Mouse (Mus musculus) neutrophil, adult 5-6 weeks (primary cell): Measurements from ENCODE around the gene Rnf214. TPM values are rescaled to one million over a fixed set of nuclear protein-coding genes. Genes with fewer than 3 reads are reported as not detected.

Source experiments
- ATAC-seq: fragments of 151-379, 151-347 bp; 2 replicates; pipeline ENCODE4 v1.8.0; 2017; ENCODE audit warnings: mild to moderate bottlenecking, moderate TSS enrichment; ENCODE audit not compliant: insufficient number of reproducible peaks, poor library complexity, low FRiP score, severe bottlenecking; ENCODE audit errors: extremely low read depth
- total RNA-seq: library from RNA; stranded (forward); fragments of 200-1000 nt; gene quantifications from 2 replicates; pipeline ENCODE4 v1.2.3, GENCODE M21; 2017

Rnf214 gene
- total RNA-seq, 1 experiment from 2014 or later = 48.1 TPM

DNA sequence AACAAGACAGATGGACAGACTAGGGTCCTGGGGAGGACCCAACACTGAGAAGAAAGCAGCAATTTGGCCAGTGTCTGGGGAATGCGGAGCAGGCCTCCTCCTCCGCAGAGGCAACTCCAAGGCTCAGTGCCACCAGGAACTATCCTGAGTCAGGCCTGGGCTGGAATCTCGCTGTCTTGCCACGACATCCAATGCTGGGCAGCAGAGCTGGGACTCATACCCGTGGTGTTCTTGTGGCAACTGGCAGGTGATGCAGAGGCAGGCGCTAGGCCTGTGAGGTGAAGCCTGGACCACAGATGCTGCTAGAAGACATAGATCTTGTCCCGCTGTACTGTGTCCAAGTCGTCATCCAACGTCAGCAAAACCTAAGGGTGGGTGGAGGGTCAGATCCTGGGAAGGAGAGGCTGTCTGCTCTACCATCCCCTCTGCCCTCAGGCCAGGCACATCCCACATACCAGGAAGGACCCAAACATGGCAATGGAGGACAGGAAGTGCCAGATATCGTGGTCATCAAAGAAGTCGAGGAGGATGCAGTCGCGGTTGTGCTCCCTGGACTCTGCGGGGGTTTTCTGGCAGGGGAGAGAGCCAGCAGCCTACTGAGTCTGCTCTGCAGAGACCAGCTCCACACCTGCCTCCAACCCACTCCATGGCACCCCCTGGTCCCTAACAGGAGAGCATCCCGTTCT, 32.4 kb upstream of the Rnf214 start:
- ATAC-seq = no peak

DNA sequence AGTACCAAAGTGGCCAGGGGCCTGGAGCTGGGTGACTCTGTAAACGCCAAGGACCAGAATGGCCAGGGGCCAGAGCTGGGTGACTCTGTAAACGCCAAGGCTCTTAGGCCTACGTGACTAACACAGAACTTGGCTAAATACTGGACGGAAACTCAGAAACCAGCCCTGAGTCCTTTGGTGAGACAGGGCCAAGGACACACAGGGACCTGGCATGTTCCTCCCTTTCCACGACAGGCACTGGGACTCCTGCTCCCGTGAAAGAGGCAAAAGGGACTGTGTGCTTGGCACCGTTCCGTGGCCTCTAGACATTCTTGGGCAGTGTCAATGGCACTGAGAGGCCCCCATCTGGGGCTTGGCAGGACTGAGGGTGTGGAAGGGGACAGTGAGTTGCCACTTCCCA, 31.4 kb upstream of the Rnf214 start:
- no peak for ATAC-seq

DNA sequence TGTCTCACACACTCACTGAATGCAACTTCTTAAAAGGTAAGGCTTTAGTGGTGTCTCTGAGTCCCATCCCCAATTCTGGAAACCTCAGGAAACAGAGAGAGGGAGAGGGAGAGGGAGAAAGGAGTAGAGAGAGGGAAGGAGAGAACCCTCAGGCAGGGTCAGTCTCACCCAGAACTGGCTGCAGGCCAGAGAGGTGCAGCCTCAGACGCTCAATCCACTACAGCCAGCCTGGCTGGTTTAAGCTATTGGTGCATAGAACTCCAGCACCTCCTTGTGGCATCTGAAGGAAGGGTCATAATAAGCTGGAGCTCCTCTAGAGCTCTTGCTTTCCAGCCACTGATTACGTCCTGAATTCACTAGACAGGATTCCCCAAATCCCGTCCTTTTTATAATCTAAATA, 30.2 kb upstream of the Rnf214 start:
- peak; percentile 45; the same call in 1 of the 2 replicates for ATAC-seq

- ATAC-seq = no peak
These were observed 29.0 kb upstream of the Rnf214 start, which contains the start of gene Tagln for GRCm38 (mm10) chr9:45935628-45936210. Gene Tagln, minus strand, starts transcription at chr9:45936058.

DNA sequence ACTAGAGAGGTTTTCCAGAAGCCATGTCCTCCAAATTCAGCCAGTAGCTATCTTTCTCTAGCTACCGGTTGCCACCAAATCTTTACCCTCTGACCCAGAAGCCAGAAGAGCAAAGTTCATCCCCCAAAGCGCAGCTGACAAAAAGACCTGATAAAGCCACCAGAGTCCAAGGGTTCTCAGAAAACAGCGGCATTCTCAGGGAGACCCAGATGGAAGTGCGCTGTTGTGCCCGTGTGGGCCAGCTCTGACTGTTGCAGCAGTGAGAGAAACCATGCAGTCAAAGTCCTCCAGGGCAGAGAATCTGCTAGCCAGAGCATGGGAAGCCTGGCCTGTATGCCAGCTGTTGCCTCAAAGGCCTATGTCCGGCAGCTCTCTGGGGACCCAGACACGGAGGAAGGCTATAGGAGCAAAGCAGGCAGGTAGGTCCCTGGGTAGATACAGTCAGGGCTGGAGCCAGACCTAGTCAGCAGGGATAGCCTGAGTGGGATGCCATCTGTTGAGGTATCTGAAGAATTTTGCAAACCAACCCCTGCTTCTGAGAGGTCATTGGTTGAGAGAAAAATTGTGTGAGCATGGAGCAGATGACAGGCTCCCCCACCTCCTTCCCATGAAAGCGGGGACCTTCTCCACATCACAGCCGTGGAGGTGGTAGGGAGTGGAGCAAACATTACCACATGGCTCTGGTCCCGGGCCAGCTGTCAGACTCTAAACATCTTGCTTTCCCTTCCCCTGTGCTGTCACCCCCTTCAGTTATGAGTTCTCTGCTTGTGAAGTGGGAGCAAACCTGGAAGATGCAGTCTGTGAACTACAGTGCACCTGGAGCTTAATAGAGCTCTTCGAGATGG, 26.1 kb upstream of the Rnf214 start:
- ATAC-seq = no peak

DNA sequence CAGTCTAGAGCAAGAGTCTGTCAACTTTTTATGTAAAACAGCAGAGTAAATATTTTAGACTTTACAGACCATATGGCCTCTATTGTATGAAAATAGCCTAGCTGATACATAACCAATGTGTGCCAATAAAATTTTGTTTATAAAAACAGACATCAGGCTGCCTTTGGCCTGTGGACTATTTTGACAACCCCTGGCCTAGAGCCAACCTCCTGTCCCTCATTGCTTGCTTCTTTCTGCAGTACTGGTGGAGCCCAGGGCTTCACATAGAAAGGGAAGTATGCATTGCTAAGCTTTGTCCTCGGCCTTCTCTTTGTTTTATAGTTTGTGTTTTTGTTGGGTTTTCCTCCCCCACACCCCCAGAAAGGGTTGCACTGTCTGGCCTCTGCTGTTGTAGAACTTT, 25.2 kb upstream of the Rnf214 start:
- no peak for ATAC-seq

- ATAC-seq = no peak
These were observed 22.6 kb upstream of the Rnf214 start for GRCm38 (mm10) chr9:45929285-45929684.

GRCm38 (mm10) chr9:45919895-45920294, 13.2 kb upstream of the Rnf214 start:
- ATAC-seq = no peak

GRCm38 (mm10) chr9:45917041-45917934, 10.6 kb upstream of the Rnf214 start:
- no peak for ATAC-seq

DNA sequence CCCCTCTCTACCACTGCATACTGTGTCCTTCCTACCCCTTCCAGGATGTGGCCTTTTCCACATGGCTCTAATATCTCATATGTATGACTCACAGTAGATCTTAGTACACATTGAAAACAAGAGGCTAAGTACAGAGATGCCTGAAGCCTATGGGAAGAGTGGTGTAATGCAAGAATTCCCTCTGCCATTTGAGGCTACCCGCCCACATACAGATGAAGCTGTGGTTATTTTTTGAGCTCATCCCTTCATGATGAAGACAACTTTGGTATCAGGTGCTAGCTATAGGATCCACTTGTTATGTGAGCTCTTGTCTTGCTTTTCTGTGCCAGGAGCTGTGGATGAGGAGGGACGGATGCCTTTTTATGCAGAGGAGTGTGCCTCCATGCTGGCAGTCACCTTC, 8.9 kb upstream of the Rnf214 start:
- ATAC-seq = no peak

GRCm38 (mm10) chr9:45911673-45912072, 5.0 kb upstream of the Rnf214 start:
- peak; percentile 47; the same call in 1 of the 2 replicates for ATAC-seq

DNA sequence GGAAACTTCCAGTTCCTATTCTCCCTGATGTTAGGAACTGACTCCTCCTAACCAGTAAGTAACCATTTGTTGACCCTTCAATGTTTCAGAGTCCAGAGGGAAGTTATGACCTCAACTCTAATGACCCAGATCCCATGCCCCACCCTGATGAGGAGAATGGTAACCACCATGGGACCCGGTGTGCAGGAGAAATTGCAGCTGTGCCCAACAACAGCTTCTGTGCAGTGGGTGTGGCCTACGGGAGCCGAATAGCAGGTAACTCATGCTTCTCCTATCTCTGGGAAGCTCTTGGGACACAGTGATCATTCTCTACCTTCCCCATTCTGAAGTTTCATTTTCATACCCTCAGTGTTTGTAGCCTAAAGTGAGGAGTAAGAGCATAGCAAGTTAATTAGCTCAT, 4.3 kb upstream of the Rnf214 start:
- no peak for ATAC-seq

DNA sequence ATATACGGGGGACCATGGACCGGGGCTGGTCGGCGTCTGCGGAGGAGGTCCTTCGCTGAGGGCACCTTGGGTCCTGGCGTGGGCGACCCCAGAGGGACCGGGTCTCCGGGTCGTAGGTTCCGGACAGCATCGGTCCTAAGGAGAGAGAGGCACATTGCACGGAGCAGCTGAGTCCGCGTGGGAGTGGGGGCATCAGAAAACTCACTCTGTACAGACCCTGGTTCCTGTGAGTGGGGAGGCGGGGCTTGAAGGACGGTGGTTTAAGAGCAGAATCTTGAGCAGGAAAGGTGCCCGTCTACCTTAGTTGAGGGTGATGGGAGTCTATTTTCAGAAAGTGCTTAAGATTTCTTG, 342 bp upstream of the Rnf214 start:
- ATAC-seq = no peak

DNA sequence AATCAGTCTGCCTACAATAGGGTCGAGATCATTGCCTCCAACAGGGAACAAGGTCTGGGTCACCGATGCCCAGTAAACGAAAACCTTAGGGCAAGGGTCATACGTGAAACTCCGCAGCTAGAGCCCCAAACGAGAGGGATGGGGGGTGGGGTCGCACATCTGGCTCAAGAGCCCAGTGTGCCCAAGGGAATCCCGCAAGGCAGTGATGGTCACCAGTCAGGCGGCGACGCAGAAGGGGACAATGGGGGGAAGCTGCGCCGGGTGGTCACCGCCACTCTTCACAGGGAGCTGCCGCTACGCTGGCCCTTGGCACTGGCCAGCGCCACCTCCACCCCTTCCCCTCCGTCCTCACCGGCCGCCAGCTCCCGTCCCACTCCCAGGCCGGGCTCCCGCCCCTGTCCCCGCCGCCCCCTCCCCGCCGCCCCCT, 887 bp downstream of the Rnf214 start:
- no peak for ATAC-seq

GRCm38 (mm10) chr9:45905196-45905595, 1.5 kb downstream of the Rnf214 start:
- no peak for ATAC-seq

GRCm38 (mm10) chr9:45893681-45894080, 13.0 kb downstream of the Rnf214 start:
- ATAC-seq = no peak

DNA sequence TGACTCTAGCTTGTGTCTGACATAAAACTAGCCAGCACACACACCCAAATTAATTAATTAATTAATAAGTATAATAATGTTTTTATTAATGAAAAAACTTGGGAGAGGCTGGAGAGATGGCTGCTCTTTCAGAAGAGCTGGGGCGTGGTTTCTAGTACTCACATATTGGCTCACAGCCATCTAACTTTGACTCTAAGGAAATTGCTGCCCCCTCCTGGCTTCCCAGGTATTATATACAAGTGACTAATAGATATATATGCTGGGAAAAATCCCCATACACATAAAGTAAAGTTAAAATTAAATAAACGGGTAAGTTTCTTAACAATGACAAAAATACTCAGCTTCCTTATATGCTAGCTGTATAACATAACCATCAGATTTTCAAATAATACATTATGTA, 28.8 kb downstream of the Rnf214 start:
- no peak for ATAC-seq

- ATAC-seq = no peak
These were observed 36.4 kb downstream of the Rnf214 start for GRCm38 (mm10) chr9:45870265-45870664.

DNA sequence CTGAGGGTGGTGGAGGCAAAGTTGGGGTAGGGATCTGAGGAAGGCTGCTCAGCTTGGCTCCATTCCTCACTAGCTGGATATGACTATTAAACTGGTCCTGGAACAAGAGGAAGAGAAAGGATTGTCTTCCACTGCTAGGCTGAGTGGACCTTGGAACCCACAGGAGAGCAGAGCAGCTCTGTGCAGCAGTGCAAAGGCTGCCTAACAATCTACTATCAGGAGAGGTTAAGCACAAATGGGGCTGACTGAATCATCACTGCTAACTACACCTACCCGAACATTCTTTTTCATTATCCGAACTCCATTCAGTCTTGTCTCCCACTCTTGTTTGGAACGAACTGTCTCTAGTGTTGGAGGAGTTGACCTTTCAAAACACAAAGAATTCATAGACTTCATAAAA, 37.5 kb downstream of the Rnf214 start:
- no peak for ATAC-seq
